Mouse (Mus musculus): ENCODE measurements around the gene Celf2. TPM values are rescaled to one million over a fixed set of nuclear protein-coding genes. Genes with fewer than 3 reads are reported as not detected.

Gene Celf2
- polyA plus RNA-seq (2015; fragmentation: Illumina TruSeq; extraction: RNeasy Lipid Tissue Mini Kit (QIAGEN cat#74804); ENCODE audit: insufficient read depth, low read depth, low replicate concordance) = 8.2 TPM

DNA sequence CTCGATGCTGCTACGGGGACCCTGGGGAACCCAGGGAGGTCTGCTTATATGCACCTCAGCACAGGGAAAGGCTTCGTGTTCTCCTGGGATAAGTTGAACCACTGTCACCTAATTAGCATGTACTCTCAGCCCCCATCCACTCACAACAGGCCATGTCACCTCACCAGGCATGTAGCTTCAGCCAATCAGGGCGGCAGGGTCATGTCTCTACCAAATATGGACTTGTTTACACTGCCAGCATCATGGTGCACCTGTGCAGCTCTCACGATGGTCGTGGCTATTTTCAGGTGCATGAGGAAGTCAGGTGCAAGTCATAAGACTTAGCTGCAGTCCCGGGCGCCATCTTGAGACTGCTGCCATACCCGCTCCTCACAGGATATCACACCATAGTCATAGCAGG, at the start of gene Celf2:
Gene Celf2, minus strand, starts transcription at position 101 of the 400 bp plus-strand sequence.

All from pancreas, adult 10 weeks (tissue).